Mouse (Mus musculus): ENCODE data around the gene Eepd1. TPM values are rescaled to one million over a fixed set of nuclear protein-coding genes. Genes with fewer than 3 reads are reported as not detected.

Gene Eepd1
- polyA plus RNA-seq (2015; fragmentation: Nextera tagmentation; extraction: Ambion mirVana): 28.3 and 32.0 TPM in 2 replicates

GRCm38 (mm10) chr9:25481344-25482095 is at the start of gene Eepd1:
Gene Eepd1 (plus strand): TSS chr9:25481547.

Other genes with a start within 250 kb of the Eepd1 start
- gene Sept7, start 229.1 kb upstream of the Eepd1 start, polyA plus RNA-seq (2015; fragmentation: Nextera tagmentation; extraction: Ambion mirVana): 182 and 200 TPM in 2 replicates